Mouse (Mus musculus) ovary, adult 2 months (tissue): ENCODE data around the gene Slc39a3. TPM values are rescaled to one million over a fixed set of nuclear protein-coding genes. Genes with fewer than 3 reads are reported as not detected.

Experiments
- polyA plus RNA-seq: library from polyadenylated mRNA; depleted of rRNA; stranded (reverse); fragments of >200 nt; gene quantifications from 2 replicates; pipeline ENCODE4 v1.2.3, GENCODE M21; 2012; rRNA removed

The Slc39a3 gene
- polyA plus RNA-seq, result 54.7 and 57.3 TPM in 2 replicates

GRCm38 (mm10) chr10:81036988-81037580 lies at the start of gene Slc39a3:
Gene Slc39a3, minus strand, starts transcription at chr10:81037426.

DNA sequence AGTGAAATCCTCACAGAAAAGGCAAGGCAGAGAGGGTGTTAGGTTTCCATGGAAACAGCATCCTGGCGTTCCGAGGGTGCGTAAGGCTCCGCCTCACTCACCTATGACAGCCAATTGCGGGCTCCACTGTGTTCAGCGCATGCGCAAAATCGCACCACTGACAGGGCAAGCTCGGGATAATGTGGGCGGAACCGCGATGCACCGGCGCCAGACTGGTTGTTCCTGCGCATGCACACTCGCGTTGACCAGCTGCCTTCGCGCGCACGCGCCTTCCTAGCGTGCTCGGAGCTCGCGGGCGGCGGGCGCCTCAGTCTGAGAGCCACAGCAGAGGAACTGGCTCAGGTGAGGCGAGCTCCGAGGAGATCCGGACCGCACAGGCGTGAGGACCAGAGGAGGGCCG lies 32.6 kb upstream of the Slc39a3 start, which contains the start of gene Thop1:
Thop1 (plus strand) TSS at position 200 of the 400 bp plus-strand sequence.

DNA sequence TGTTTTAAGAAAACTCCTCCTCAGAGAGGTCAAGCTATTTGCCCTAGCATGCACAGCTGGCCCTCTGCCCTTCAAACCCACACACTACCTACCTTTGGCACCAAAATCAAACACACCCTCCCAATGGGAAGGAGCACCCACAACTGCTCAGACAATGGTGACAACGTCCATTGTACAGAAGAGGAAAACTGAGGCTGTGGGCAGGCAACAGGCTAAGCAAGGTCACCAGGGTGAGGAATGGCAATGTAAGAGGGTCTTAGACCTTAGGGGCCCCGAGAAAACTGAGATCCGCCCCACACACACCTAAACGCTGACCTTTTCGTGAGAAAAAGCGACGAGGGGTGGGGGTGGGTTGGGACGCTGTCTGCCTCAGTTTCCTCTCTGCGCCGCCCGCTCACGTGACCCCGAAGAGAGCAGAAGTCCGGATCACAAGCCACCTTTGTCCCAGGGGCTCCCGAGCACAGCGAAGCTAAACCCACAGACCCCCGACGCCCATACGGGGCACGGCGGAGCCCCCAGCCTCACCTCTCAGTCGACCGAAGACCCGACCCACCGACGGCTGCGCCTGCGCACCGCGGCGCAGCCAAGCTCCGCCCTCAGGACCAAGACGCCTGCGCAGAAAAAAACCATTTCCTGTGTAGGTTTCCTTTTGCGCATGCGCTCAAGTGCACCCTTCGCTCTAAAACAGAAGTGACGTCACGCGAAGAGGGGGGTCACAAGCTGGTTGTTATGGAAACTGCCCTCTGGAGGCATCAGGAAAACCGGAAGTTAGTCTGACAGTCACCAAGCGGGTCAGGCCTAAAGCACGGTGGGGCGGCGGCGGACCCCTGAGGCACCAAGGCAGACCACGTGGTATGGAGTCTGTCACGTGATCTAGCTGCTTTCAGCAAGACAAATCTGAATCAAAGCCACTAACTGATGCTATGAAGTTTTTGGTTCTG lies 22.6 kb upstream of the Slc39a3 start, which contains the start of gene Sgta:
Sgta (minus strand) TSS at position 579 of the 941 bp plus-strand sequence.

GRCm38 (mm10) chr10:81025639-81026275 lies 11.5 kb downstream of the Slc39a3 start, which contains the start of gene Diras1:
Gene Diras1, minus strand, starts transcription at chr10:81025662.

DNA sequence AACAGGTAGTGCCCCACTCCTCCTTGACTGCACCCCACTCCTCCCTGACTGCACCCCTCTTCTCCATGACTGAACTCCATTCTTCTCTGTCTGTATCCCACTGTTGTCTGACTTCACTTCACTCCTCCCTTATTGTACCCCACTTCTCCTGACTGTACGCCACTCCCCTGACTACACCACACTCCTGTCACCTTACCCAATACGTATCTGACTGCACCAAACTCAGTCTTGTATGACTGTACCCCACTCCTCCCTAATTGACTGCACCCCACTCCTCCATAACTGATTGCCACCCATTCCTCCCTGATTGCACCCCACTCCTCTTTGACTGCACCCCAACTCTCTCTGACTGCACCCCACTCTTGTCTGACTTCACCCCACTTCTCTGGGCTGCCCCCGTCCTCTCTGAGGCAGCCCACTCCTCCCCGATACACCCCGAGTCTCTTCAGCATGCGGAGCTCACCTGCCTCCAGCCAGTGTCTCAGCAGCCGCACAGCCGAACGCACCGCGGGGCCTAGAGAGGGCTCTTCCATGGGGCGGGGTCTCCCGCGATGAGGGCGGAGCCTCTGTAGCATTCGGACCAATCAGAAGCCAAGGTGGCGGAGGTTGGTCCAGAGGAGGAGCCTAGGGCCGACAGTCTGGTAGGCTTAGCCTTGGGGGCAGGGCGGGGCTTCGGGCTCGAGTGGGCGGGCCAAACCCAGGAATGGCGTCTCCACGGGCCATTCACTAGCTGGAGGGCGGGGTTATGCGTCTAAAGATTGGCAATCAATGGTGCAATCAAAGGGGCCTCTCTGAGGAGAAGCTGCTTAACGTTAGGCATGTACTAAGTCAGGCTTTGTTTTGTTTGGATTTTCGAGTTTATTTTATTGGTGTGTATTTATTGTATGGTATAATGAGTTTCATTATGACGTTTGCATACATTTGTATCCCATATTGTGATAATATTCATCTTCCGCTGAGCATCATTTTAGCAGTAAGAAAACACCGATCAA lies 22.5 kb downstream of the Slc39a3 start, which contains the start of gene Gng7:
Gng7 (minus strand) TSS at position 553 of the 992 bp plus-strand sequence.

Other genes starting within 250 kb of the Slc39a3 start
- 70.1 and 97.6 TPM in 2 replicates for gene Sf3a2, start 239.2 kb downstream of the Slc39a3 start, polyA plus RNA-seq
- 86.4 and 95.0 TPM in 2 replicates for gene Plekhj1, start 238.8 kb downstream of the Slc39a3 start, polyA plus RNA-seq
- gene Amh, start 232.2 kb downstream of the Slc39a3 start, polyA plus RNA-seq, result 323 and 349 TPM in 2 replicates
- 1.9 and 2.4 TPM in 2 replicates for gene Jsrp1, start 223.9 kb downstream of the Slc39a3 start, polyA plus RNA-seq
- 1,197 and 1,370 TPM in 2 replicates for gene Oaz1, start 210.8 kb downstream of the Slc39a3 start, polyA plus RNA-seq
- gene Lingo3, start 193.4 kb downstream of the Slc39a3 start, polyA plus RNA-seq, result 0.14 and 0.44 TPM in 2 replicates
- 183 and 185 TPM in 2 replicates for gene Lsm7, start 182.2 kb downstream of the Slc39a3 start, polyA plus RNA-seq
- gene Sppl2b, start 182.2 kb downstream of the Slc39a3 start, polyA plus RNA-seq, result 152 and 173 TPM in 2 replicates
- gene Tmprss9, start 165.6 kb downstream of the Slc39a3 start, polyA plus RNA-seq, result 0.85 and 0.89 TPM in 2 replicates
- gene Timm13, start 136.5 kb downstream of the Slc39a3 start, polyA plus RNA-seq, result 253 and 261 TPM in 2 replicates
- 30.4 and 33.2 TPM in 2 replicates for gene Lmnb2, start 119.2 kb downstream of the Slc39a3 start, polyA plus RNA-seq
- gene Gadd45b, start 107.4 kb downstream of the Slc39a3 start, polyA plus RNA-seq, result 61.8 and 62.6 TPM in 2 replicates
- gene Gng7, start 22.5 kb downstream of the Slc39a3 start, polyA plus RNA-seq, result 5.9 and 6.7 TPM in 2 replicates
- 0.20 and 0.25 TPM in 2 replicates for gene Diras1, start 11.8 kb downstream of the Slc39a3 start, polyA plus RNA-seq
- gene Sgta, start 22.8 kb upstream of the Slc39a3 start, polyA plus RNA-seq, result 318 and 335 TPM in 2 replicates
- 133 and 135 TPM in 2 replicates for gene Thop1, start 32.6 kb upstream of the Slc39a3 start, polyA plus RNA-seq
- 4.3 and 7.6 TPM in 2 replicates for gene Creb3l3, start 61.4 kb upstream of the Slc39a3 start, polyA plus RNA-seq
- gene Map2k2, start 68.5 kb upstream of the Slc39a3 start, polyA plus RNA-seq, result 253 and 327 TPM in 2 replicates
- 89.6 and 105 TPM in 2 replicates for gene Zbtb7a, start 97.8 kb upstream of the Slc39a3 start, polyA plus RNA-seq
- 48.8 and 60.5 TPM in 2 replicates for gene Pias4, start 130.5 kb upstream of the Slc39a3 start, polyA plus RNA-seq
- gene Eef2, start 139.2 kb upstream of the Slc39a3 start, polyA plus RNA-seq, result 2,943 and 3,409 TPM in 2 replicates
- 168 and 226 TPM in 2 replicates for gene Dapk3, start 145.6 kb upstream of the Slc39a3 start, polyA plus RNA-seq
- not detected in 2 replicates for gene 4930442H23Rik, start 146.4 kb upstream of the Slc39a3 start, polyA plus RNA-seq
- gene Nmrk2, start 164.6 kb upstream of the Slc39a3 start, polyA plus RNA-seq, result not detected in 2 replicates
- not detected in 2 replicates for gene Atcay, start 193.4 kb upstream of the Slc39a3 start, polyA plus RNA-seq
- 48.7 and 50.1 TPM in 2 replicates for gene Zfr2, start 195.7 kb upstream of the Slc39a3 start, polyA plus RNA-seq
- 3.3 and 4.2 TPM in 2 replicates for gene Matk, start 215.5 kb upstream of the Slc39a3 start, polyA plus RNA-seq
- 134 and 190 TPM in 2 replicates for gene Mrpl54, start 229.5 kb upstream of the Slc39a3 start, polyA plus RNA-seq
- 170 and 185 TPM in 2 replicates for gene Apba3, start 229.5 kb upstream of the Slc39a3 start, polyA plus RNA-seq